Mouse (Mus musculus): ENCODE measurements at regions not wholly inside any gene's neighbourhood (a gene's known extent, or its start where the extent isn't known, plus 50 kb on each side); places are given as distances from the start of the nearest gene placed in this dataset.
"Not testable (repeated sequence)": the region's sequence is repeated elsewhere in the genome, so short reads cannot be mapped to it uniquely, and the experiment has no call there.

GRCm38 (mm10) chrX:162359767-162360545, 200.4 kb upstream of the Nhs start:
- no peak for DNase-seq (ENCODE audit: low spot score in 2 of 2)

- no peak for DNase-seq (ENCODE audit: low spot score in 2 of 2)
Measured at GRCm38 (mm10) chrX:162348341-162348740, 188.8 kb upstream of the Nhs start.

GRCm38 (mm10) chrX:162347886-162348285, 188.4 kb upstream of the Nhs start:
- no peak for DNase-seq (ENCODE audit: low spot score in 2 of 2)

GRCm38 (mm10) chrX:162345497-162346143, 186.1 kb upstream of the Nhs start:
- DNase-seq (ENCODE audit: low spot score in 2 of 2) = no peak

- DNase-seq (ENCODE audit: low spot score in 2 of 2) = no peak
Measured at GRCm38 (mm10) chrX:162332121-162332520, 172.6 kb upstream of the Nhs start.

- DNase-seq (ENCODE audit: low spot score in 2 of 2) = no peak
Measured at GRCm38 (mm10) chrX:162307646-162308045, 148.1 kb upstream of the Nhs start.

- DNase-seq (ENCODE audit: low spot score in 2 of 2) = no peak
Measured at GRCm38 (mm10) chrX:162304145-162304544, 144.6 kb upstream of the Nhs start.

GRCm38 (mm10) chrX:162302788-162303187, 143.3 kb upstream of the Nhs start:
- no peak for DNase-seq (ENCODE audit: low spot score in 2 of 2)

- DNase-seq (ENCODE audit: low spot score in 2 of 2) = no peak
Measured at GRCm38 (mm10) chrX:162291234-162291633, 131.7 kb upstream of the Nhs start.

- DNase-seq (ENCODE audit: low spot score in 2 of 2) = not testable (repeated sequence)
Measured at GRCm38 (mm10) chrX:162286155-162286554, 126.6 kb upstream of the Nhs start.

- no peak for DNase-seq (ENCODE audit: low spot score in 2 of 2)
Measured at GRCm38 (mm10) chrX:162284252-162284651, 124.7 kb upstream of the Nhs start.

- no peak for DNase-seq (ENCODE audit: low spot score in 2 of 2)
Measured at GRCm38 (mm10) chrX:162282690-162283089, 123.2 kb upstream of the Nhs start.

GRCm38 (mm10) chrX:162278834-162279708, 119.5 kb upstream of the Nhs start:
- DNase-seq (ENCODE audit: low spot score in 2 of 2) = peak; percentile 62 to 68

GRCm38 (mm10) chrX:162274581-162274980, 115.1 kb upstream of the Nhs start:
- DNase-seq (ENCODE audit: low spot score in 2 of 2) = no peak

- DNase-seq (ENCODE audit: low spot score in 2 of 2) = no peak
Measured at GRCm38 (mm10) chrX:162271189-162271588, 111.7 kb upstream of the Nhs start.

- no peak for DNase-seq (ENCODE audit: low spot score in 2 of 2)
Measured at GRCm38 (mm10) chrX:162268918-162269317, 109.4 kb upstream of the Nhs start.

GRCm38 (mm10) chrX:162268112-162268511, 108.6 kb upstream of the Nhs start:
- no peak for DNase-seq (ENCODE audit: low spot score in 2 of 2)

GRCm38 (mm10) chrX:162267679-162268078, 108.1 kb upstream of the Nhs start:
- DNase-seq (ENCODE audit: low spot score in 2 of 2) = no peak

GRCm38 (mm10) chrX:162266769-162267168, 107.2 kb upstream of the Nhs start:
- no peak for DNase-seq (ENCODE audit: low spot score in 2 of 2)

- DNase-seq (ENCODE audit: low spot score in 2 of 2) = peak in 1 of 2 experiments; percentile 10
Measured at GRCm38 (mm10) chrX:162257398-162257797, 97.9 kb upstream of the Nhs start.

GRCm38 (mm10) chrX:162255873-162256272, 96.3 kb upstream of the Nhs start:
- DNase-seq (ENCODE audit: low spot score in 2 of 2) = no peak

- no peak for DNase-seq (ENCODE audit: low spot score in 2 of 2)
Measured at GRCm38 (mm10) chrX:162241291-162241690, 81.8 kb upstream of the Nhs start.
